Mouse (Mus musculus) left cerebral cortex, adult 2 months (tissue): ENCODE measurements at regions not wholly inside any gene's neighbourhood (a gene's known extent, or its start where the extent isn't known, plus 50 kb on each side); places are given as distances from the start of the nearest gene placed in this dataset.

Source experiments
- DNase-seq, 2 experiments: peaks; one replicate each; pipeline ENCODE4 v3.0.0; 2021 to 2022; ENCODE audit warnings: low spot score in 2 of 2, mixed read lengths in 1 of 2; ENCODE audit errors: extremely low spot score in 1 of 2
- H3K27ac ChIP-seq: fragments of 200-600 bp; 2 replicates; pipeline ENCODE4 v1.8.1; 2022
- H3K4me3 ChIP-seq: fragments of 200-600 bp; 2 replicates; pipeline ENCODE4 v1.8.1; 2022
- CTCF ChIP-seq: fragments of 200-600 bp; IDR thresholded peaks from 2 replicates; pipeline ENCODE4 v1.8.1; 2022; ENCODE audit warnings: antibody characterized with exemption, mild to moderate bottlenecking, moderate library complexity
- intact Hi-C: fragments of 180-260 bp; cut with DNase I; formaldehyde crosslinking; loops from one replicate; pipeline ENCODE4 v1.15.1; 2025

DNA sequence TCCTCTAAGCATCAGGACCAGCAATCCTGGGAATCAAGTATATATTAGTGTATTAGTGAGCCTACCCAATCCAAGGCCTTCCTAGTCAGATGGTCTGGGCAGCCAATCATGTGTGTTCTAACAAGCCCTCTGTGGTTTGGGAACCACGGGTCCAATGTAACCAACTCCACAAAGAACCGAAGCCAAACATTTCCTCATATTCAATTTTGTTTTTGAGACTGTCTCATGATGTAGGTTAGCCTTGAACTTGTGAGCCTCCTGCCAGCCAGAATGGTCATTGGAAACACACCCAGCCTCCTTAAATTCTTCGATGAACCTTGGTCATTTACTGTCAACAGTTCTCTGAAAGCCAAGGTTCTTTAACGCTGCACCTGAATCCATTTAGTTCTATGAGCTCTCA, 187.4 kb upstream of the Mkln1 start:
- no peak for DNase-seq
- Histone ChIP-seq H3K4me3 (no peak overlapping the region), H3K27ac (no peak overlapping the region)
- TF ChIP-seq CTCF: no peak
- intact Hi-C loops: no loop called here

DNA sequence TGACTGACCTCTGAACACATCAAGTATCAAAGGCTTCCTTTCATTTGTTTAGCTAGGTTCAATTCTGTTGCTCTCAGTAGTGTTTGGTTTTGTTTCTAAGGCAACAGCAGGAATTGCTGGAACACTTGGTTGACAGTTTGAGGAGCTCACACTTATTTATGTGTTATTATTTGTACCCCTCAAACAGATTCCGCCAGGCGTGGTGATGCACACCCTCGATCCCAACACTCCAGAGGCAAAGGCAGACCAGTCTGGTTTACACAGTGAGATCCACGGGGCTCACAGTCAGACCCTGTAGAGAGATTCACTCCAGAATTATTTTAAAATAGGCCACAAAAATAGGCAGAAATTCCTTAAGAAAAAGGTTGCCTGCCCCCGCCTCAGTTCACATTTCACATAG, 186.9 kb upstream of the Mkln1 start:
- Histone ChIP-seq H3K4me3 (no peak overlapping the region; the same call in 1 of the 2 replicates), H3K27ac (no peak overlapping the region)
- no peak for DNase-seq
- no peak for TF ChIP-seq CTCF
- intact Hi-C loops: no loop called here

DNA sequence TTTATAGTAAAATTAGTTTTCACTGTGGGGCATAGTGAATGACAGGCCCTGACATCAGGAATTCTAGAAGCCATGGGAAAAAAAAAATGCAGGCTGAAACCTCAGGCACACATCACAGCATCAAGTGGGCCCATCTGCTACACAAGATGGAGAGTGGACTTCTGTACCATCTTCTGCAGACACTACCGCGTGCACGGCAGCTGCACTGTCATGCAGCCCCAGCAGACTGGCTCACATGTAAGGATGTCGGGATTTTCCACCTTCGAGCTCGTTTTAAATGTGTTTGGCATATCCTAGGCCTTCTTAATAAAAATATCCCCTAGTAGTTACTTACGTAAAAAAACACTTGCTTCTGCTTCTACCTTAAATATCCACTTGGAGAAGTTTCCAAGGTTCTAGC, 186.5 kb upstream of the Mkln1 start:
- H3K27ac ChIP-seq: 0 out of 2 replicates have a peak overlapping the region, but pooled peaks have one; percentile 42
- peak overlapping the region; percentile 87; the same call in 1 of the 2 replicates for H3K4me3 ChIP-seq
- DNase-seq: no peak

DNA sequence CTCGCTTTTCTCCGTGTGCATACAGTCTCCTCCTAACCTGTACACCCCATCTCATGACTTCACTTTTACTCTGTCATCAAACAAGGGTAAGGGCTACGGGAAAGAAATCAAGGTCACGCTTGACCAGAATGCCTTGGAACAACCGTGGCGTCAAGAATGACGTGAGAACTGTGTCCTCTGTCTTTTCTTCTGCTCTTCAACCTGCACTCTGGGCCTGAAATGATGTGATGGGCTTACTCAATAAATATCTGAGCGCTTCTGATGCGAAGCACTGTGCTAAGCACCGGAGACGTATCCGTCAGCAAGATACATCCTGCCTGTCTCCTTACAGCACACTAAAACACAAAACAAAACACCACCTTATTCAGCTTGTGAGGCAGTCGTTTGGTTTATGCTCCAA, 185.8 kb upstream of the Mkln1 start:
- peak overlapping the region; percentile 42 for H3K27ac ChIP-seq
- intact Hi-C loops: no loop called here
- no peak for DNase-seq
- peak overlapping the region; percentile 87 for H3K4me3 ChIP-seq
- no peak for TF ChIP-seq CTCF

More for the DNA sequence above, 186.5 kb upstream of the Mkln1 start:
- no peak for TF ChIP-seq CTCF
- intact Hi-C loops: no loop called here

DNA sequence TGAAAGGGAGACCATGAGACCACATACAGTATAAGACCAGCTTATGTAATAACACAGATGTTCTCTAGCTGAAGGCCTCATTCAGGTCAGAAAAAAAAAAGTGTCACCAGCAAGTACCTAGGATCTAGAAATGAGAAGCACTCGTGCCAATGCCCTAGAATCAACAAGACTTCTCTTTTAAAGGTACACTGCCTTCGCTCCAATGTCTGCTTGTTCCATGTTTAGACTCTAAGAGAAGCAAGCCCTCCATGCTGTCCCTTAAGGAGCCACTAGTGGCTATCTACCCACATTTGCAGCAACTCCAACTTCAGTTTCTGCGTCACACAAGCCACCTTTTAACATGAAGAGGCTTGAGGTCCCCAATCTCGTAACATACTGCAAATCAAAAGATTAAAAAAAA, 185.4 kb upstream of the Mkln1 start:
- Histone ChIP-seq H3K27ac (peak overlapping the region; percentile 45; the same call in 1 of the 2 replicates), H3K4me3 (peak overlapping the region; percentile 87)
- peak; percentile 18 for TF ChIP-seq CTCF
- intact Hi-C loops: no loop called here
- no peak for DNase-seq

DNA sequence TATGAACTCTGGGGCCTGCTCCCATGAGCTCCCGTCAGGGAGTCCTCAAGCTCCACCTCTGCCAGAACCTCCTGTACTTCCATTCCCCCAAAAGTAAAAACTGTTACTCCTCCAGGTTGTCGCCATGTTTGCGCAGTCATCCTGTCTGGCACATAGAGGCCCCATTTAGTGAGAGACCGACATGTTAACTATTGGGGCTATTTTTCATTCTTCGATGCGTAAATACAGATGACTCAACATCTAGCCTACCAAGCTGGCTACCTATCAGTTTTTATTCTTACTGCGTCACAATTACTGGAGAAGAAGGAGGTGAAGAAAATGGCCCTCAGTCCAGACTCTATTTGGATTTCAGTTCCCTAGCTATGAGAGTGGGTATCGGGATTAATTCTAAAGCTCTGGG, 182.9 kb upstream of the Mkln1 start:
- intact Hi-C loops: loop anchor here (5.0 kb wide), 1 partner anchor 237 kb away; no protein-coding TSS in a partner anchor
- Histone ChIP-seq H3K4me3 (peak overlapping the region; percentile 87), H3K27ac (peak overlapping the region; percentile 100)
- TF ChIP-seq CTCF: no peak
- no peak for DNase-seq

DNA sequence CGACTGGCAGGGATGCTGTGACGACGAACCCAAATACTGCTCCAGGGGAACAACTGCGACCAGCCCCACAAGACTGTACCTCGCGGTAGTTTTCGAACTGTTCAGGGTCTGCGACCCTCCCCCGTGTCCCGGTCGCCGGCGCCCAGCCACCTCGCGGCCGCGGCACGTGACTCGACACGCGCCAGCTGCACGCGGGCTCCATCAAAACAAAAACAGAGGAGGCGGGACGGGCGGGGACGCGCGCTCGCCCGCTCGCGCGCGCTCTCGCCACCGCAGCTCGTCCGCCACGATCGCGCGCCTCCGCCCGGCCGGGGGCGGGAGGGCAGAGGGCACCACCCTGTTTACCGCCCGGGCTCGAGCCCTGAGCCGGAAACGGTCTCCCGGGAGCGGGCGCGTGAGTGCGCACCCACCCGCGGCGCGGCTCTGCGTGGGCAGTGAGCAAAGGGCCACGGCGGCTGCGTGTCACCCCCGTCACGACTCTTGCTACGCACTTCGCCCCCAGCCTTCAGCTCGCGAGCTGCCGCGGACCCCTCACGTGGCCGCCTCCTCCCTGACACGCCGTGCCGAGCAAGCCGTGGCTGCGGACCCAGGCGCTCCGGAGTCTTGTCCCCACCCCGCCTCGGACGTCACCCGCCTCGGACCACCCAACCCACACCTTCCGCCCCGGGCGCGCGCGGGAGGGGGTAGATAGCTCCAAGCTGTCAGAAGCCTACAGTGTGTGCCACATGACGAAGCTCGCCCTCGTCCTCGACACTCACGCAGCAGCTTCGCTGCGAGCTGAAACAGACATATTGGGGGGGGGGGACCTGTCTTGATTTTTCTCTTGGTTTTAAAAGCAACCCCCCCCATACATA, 182.1 kb upstream of the Mkln1 start:
- peak overlapping the region; percentile 87 for H3K4me3 ChIP-seq
- peak; percentile 90 to 92 for DNase-seq
- TF ChIP-seq CTCF: peak; percentile 12
- intact Hi-C loops: loop anchor here (5.0 kb wide), 1 partner anchor 236 kb away; no protein-coding TSS in a partner anchor
- peak overlapping the region; percentile 100 for H3K27ac ChIP-seq

DNA sequence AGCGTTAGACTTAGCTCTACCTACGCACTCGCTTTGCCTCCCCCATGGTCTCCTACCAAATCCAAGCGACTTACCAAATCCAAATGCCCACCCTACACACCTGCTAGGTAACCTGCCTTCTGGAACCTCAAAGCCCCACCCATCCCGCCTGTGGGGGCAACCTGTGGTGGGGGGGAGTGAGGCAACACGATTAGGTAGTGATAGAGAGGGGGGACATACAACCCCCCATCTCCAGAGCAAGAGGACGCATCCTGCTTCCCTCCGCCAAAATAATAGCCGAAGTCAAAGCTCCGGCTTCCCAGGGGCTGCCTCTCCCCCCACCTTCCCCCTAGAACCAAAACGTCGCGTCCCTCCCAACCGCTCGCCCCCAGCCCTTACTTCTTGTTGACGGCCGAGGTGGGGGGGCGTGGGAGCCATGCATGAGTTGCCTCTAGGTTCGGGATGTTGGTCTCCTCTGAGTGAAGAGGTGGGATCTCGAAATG, 181.4 kb upstream of the Mkln1 start:
- H3K4me3 ChIP-seq: peak overlapping the region; percentile 87
- DNase-seq: peak; percentile 62 to 67
- intact Hi-C loops: loop anchor here (5.0 kb wide), 1 partner anchor 235 kb away; no protein-coding TSS in a partner anchor
- peak overlapping the region; percentile 100 for H3K27ac ChIP-seq
- no peak for TF ChIP-seq CTCF

DNA sequence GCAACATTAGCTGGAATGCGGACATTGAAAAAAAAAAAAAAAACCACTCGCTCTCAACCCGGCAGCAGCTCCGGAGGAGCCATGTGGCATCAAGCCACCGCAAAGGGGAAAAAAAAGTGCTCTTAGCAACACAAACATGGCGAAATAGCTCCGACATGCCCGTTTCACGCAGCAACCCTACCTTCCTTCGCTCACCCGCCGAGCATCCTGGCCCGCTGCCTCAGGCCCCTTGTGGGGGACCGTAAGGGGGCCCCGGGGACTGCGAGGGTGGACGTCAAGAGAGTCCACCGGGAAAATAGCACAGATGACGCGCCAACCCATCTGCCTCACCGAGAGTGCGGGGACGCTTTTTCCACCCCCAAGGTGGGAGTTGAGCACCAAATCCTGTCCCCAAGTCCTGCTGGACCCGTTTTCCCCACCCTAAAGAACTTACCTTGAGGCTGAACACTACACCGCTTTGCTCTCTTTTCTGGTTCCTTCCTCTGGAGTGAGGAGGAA, 180.8 kb upstream of the Mkln1 start:
- intact Hi-C loops: loop anchor here (2.0 to 5.0 kb wide), 2 partner anchors 181 to 235 kb away; partner anchors contain the start of gene Mkln1
- H3K4me3 ChIP-seq: peak overlapping the region; percentile 87
- peak in 1 of 2 experiments; percentile 59 for DNase-seq
- H3K27ac ChIP-seq: peak overlapping the region; percentile 100
- TF ChIP-seq CTCF: no peak

DNA sequence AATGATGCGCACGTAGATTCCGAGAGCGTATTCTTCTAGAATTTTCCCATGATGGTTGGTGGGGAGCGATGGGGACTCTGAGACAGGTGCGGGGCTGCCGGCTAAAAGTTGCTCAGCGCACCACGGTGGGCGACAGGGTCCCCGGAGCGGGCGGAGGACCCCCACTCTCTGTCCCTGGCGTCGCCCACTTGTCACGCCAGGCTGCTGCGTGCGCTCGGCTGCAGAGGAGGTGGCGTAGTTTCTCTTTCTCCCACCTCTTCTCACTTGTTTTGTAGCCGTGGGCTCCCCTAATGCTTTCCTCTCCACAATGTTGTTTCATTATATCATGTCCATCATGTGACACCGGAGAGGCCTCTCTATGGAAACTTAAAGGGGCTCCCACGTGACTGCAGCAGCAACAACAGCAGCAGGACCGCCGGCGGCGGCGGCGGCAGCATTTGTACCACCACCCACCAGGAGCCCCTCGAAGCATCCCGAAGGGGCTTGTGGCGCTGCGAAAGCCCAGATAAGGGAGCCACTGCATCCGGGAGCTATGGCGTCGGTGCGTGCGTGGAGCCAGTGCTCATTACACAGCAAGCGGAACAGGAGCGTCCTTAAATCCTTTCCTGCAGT, 180.3 kb upstream of the Mkln1 start:
- peak; percentile 73 to 75 for DNase-seq
- Histone ChIP-seq H3K27ac (peak overlapping the region; percentile 100), H3K4me3 (peak overlapping the region; percentile 87)
- no peak for TF ChIP-seq CTCF
- intact Hi-C loops: loop anchor here (2.0 to 5.0 kb wide), 2 partner anchors 181 to 234 kb away; partner anchors contain the start of gene Mkln1

DNA sequence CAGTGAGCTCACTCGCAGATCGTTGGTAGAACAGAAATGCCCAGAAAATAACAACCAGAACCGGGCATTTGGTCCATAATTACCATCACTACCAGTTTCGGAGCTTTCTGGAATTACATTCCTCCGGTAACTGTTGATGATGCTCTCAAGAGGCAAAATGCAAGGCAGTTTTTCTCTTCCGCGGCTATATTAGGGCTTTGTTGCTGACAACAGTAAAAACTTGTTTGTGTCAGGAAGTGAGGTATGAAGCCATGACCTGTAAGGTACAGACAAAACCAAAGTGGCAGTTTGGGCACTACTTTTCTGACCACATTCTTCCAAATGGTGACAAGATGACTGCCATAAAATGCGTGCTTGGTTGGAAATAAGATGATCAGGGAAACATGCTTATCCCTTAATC, 179.7 kb upstream of the Mkln1 start:
- no peak for TF ChIP-seq CTCF
- H3K4me3 ChIP-seq: peak overlapping the region; percentile 87
- intact Hi-C loops: loop anchor here (2.0 to 5.0 kb wide), 2 partner anchors 180 to 233 kb away; partner anchors contain the start of gene Mkln1
- peak overlapping the region; percentile 100 for H3K27ac ChIP-seq
- no peak for DNase-seq
